Mouse (Mus musculus): ENCODE results near the gene Thumpd3.
A peak's percentile ranks its signal among the peaks of the same experiment; 100 is the strongest.

Thumpd3 gene

GRCm38 (mm10) chr6:113037946-113038734 is 7.9 kb upstream of the Thumpd3 start:
- peak; percentile 72 to 79 for DNase-seq

DNA sequence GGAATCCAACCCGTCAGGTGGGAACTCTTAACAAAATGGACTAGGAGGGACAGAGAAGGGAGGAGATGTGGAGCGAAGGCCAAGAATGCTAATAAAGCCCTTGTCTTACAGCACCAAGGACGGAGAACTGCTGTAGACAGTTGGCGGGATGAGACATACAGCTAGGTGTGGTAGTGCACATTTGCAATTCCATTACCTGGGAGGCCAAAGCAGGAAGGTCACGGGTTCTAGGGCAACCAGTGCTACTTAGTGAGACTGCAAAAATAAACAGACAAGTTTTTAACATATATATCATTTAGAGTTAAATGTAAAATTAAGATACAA is 7.3 kb upstream of the Thumpd3 start:
- no peak for DNase-seq

DNA sequence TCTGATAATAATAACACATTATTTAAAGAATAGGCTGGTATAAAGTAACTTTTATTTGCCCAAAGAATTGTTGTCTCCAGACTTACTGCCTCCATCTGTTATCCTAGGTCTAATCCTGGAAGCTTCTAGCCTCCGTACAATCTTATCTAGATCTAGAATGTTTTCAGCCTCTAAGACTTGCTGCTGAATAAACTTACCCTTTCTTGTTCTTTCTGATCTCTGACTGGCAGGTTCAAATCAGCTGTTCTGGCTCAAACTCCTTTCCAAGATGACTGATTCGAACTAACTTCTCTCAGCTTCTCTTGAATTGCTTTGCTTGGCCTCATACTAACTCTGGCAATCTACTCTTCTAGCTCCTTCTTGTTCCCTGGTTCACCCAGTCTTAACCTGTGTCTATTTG is 5.7 kb upstream of the Thumpd3 start:
- no peak for DNase-seq

GRCm38 (mm10) chr6:113041215-113041990 is 4.6 kb upstream of the Thumpd3 start:
- no peak for DNase-seq

DNA sequence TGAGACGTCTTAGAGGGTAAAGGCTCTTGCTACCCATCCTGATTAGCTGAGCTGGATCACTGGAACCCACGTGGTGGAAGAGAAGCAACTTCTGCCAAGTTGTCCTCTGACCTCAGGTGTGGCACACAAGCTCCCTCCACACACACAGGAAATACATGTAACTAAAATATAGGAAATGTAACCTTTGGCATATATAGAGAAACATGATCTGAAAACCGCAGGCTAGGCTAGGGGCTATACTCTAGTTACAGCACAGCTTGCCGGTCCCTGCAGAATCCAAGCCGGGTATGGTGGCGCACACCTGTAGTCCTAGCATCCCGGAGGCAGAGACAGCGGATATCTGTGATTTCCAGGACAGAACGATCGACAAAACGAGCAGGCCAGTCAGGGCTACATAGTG is 450 bp upstream of the Thumpd3 start:
- DNase-seq: no peak

DNA sequence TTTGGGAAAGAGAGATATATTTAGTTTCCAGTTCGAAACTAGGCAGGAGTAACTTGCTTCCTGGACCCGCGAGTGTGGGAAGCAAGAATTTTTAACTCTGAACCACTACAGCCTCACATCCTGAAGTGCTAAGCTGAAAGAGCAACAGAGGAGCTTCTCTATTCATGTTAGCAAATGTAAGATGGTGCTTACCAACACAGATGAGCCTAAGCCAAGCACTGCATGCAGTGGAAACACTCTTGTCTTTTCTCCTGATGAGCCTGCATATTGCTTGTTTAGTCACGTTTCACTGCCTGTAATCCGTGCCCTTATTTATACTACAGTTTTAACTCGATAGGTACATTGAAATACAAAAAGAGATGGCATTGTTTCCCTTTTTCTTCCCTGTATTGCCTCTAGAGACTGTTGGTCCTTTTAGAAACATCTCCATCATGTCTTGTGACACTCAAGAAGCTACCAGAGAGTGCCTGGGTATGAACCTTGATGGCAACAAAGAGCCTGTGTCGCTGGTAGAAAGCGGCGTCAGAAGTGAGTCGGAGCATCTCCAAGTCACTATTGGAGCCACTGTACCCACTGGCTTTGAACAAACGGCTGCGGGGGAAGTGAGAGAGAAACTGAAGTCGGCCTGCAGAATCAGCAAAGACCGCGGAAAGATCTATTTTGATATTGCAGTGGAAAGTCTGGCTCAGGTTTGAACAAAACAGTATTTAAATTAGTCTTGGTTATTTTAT is 1.2 kb downstream of the Thumpd3 start:
- peak in 1 of 2 experiments; percentile 4 for DNase-seq

- no peak for DNase-seq
Observed at GRCm38 (mm10) chr6:113048371-113048770, 2.3 kb downstream of the Thumpd3 start.

- DNase-seq: no peak
Observed at GRCm38 (mm10) chr6:113049159-113049558, 3.1 kb downstream of the Thumpd3 start.

- DNase-seq: no peak
Observed at GRCm38 (mm10) chr6:113052972-113053371, 6.9 kb downstream of the Thumpd3 start.

GRCm38 (mm10) chr6:113054552-113055107 is 8.6 kb downstream of the Thumpd3 start:
- no peak for DNase-seq

- DNase-seq: no peak
Observed at GRCm38 (mm10) chr6:113060892-113061563, 15.0 kb downstream of the Thumpd3 start.

DNA sequence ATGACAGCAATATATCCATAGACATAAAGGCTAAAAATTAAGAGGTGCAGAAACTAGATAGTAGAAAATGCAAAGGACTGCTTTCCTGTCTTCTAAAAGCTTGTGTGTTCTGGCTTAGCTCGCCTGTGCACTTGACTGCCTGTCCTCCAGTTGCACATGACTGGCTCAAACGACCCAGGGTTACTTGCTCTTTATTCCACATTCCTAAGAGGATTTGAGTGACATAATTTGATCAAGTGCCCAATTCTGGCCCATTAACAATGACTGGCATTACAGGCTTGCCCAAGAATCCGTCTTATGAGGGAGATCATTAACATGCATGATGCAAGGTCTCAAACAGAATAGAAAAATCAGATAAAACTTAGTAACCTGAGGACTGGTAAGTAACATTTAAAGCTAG is 16.2 kb downstream of the Thumpd3 start:
- no peak for DNase-seq

DNA sequence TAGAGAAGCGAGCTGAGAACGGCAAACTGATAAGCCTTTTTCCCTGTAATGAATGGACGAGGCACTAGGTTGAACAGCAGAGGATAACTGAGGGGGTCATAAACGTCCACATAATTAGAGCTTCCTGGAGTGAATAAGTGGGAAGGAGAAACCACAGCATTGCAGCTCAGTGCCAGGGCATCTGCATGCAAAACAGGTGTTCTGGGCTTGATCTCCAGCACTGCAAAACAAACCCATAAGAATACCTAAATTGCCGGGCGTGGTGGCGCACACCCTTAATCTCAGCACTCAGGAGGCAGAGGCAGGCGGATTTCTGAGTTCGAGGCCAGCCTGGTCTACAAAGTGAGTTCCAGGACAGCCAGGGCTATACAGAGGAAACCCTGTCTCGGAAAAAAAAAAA is 17.3 kb downstream of the Thumpd3 start:
- DNase-seq: no peak

GRCm38 (mm10) chr6:113065186-113065585 is 19.2 kb downstream of the Thumpd3 start:
- DNase-seq: no peak

- no peak for DNase-seq
Observed at GRCm38 (mm10) chr6:113069154-113069553, 23.1 kb downstream of the Thumpd3 start.

DNA sequence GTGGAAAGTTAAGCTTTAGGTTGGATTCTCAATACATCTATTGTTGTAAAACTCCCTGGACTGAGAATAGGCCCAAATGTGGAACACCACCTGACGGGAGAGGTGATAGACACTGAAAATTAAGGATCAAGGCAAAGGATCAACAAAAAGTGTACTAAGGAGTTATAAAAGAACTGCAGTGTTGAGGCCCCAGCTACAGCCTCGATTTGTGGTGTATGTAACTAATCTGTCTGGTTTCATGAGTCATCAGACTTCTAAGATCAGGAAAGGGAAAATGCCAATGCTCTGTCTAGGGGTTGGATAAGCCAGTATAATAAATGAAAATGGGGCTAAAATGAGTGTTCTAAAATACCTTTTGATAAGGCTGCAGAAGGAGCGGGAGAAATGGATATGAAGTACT is 29.2 kb downstream of the Thumpd3 start:
- DNase-seq: no peak

GRCm38 (mm10) chr6:113076012-113076685 is 30.1 kb downstream of the Thumpd3 start:
- peak; percentile 92 to 96 for DNase-seq

GRCm38 (mm10) chr6:113076686-113077516 is 30.9 kb downstream of the Thumpd3 start, which contains the start of gene Setd5:
Gene Setd5 (plus strand): TSS chr6:113077365.
- DNase-seq: peak; percentile 98 to 99

DNA sequence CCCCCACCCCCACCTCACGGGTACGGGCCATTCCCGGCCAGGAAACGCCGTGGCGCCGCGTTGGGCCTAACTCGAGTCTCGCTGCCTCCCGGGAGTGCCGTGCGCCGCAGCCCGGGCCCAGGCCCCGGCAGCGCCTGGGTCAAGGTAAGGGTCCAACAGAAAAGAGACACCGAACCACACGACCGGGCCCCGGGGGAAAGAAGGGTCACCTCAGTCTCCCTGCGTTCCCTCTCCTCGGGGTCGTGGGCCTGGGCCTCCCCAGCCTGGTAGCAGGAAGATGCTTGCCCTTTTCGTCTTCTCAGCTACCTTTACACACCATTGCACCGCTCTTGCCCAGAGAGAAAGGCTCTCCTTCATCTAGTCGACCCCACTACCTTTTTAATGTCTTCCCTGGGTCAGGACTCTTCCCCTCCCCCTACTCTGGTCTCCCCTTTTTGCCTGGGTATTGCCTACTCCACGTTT is 31.6 kb downstream of the Thumpd3 start:
- DNase-seq: no peak

- peak; percentile 32 to 43 for DNase-seq
Observed at GRCm38 (mm10) chr6:113078031-113078721, 32.2 kb downstream of the Thumpd3 start.
